ENCODE assay signal across 8 mouse cellular contexts in the genomic region with DNA sequence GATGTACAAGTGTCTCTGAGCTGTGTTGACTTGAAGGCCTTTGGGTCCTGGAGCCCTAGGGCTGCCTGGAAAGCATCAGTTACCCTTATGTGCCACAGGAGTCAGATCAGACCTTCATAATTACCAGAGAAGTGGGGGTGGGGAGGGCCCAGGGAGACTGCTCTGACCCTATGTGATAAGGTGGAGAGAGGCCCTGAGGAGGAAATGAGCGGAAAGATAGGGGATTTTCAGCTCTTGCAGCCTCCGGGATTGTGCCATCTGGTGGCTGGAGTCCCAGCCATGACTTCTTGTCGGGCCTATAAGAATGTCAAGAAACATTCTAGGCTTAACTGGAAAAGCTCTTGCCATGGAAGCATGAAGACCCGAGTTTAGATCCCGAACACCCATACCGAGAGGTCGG. TPM values are rescaled to one million over a fixed set of nuclear protein-coding genes. Genes with fewer than 3 reads are reported as not detected.
DNase-seq lines count a peak whose midpoint lies in the region; ATAC-seq and TF ChIP-seq lines count a peak whose summit lies in the region.

No protein-coding gene starts in this region.

- TF ChIP-seq CTCF in bone marrow, adult 2 months (IDR thresholded peaks at IDR 0.05; ENCODE audit: control insufficient read depth, insufficient read depth, low read length): peak; percentile 62
- peak; percentile 53; the same call in 1 of the 2 replicates for TF ChIP-seq CTCF in small intestine, adult 2 months (IDR thresholded peaks at IDR 0.05; ENCODE audit: extremely low read depth, insufficient read length, insufficient replicate concordance, low read depth, low read length)

- 77% methylated on average over 7 of the region's 7 CpGs for WGBS in kidney, embryonic 15.5 days
- 74% methylated on average over 7 of the region's 7 CpGs for whole genome bisulfite sequencing in kidney, embryonic 16.5 days
- 52% methylated on average over 7 of the region's 7 CpGs for WGBS in bone marrow, adult 2 months
- WGBS in intestine, embryonic 16.5 days: 73% methylated on average over 7 of the region's 7 CpGs
- 61% methylated on average over 7 of the region's 7 CpGs for WGBS in small intestine, adult 2 months
- 83% methylated on average over 7 of the region's 7 CpGs for WGBS in hindbrain, embryonic 13.5 days

- ATAC-seq in kidney, embryonic 15.5 days (replicated peaks; ENCODE audit: low FRiP score): peak; percentile 50; the same call in 1 of the 2 replicates
- no peak for ATAC-seq in kidney, embryonic 16.5 days (ENCODE audit: low FRiP score, low TSS enrichment)
- ATAC-seq in intestine, embryonic 16.5 days: peak; percentile 83
- no peak for ATAC-seq in hindbrain, embryonic 13.5 days (ENCODE audit: low FRiP score)

- H3K27me3 ChIP-seq in kidney, embryonic 15.5 days: no peaks in the 10 kb centered on the region
- no peaks in the 10 kb centered on the region for H3K27me3 ChIP-seq in kidney, embryonic 16.5 days (ENCODE audit: insufficient read depth, low read length)
- H3K27me3 ChIP-seq in intestine, embryonic 16.5 days (replicated peaks; ENCODE audit: control insufficient read depth, insufficient read depth, low read length): no peaks in the 10 kb centered on the region
- no peaks in the 10 kb centered on the region for H3K27me3 ChIP-seq in small intestine, adult 2 months (ENCODE audit: control insufficient read depth, insufficient read depth, low read length)
- H3K27me3 ChIP-seq in hindbrain, embryonic 13.5 days: no peaks in the 10 kb centered on the region

- TF ChIP-seq POLR2A in bone marrow, adult 2 months (IDR thresholded peaks at IDR 0.05; ENCODE audit: borderline replicate concordance, control insufficient read depth, low read depth, low read length): no peak
- no peak for TF ChIP-seq POLR2A in small intestine, adult 2 months (IDR thresholded peaks at IDR 0.05; ENCODE audit: low read depth, low read length)

- no peaks in the 10 kb centered on the region for H3K36me3 ChIP-seq in kidney, embryonic 15.5 days
- no peaks in the 10 kb centered on the region for H3K36me3 ChIP-seq in kidney, embryonic 16.5 days (ENCODE audit: insufficient read depth, low read length)
- H3K36me3 ChIP-seq in intestine, embryonic 16.5 days (ENCODE audit: control insufficient read depth, insufficient read depth, low read length): no peaks in the 10 kb centered on the region
- H3K36me3 ChIP-seq in small intestine, adult 2 months (ENCODE audit: control insufficient read depth, insufficient read depth, low read length): no peaks in the 10 kb centered on the region
- H3K36me3 ChIP-seq in hindbrain, embryonic 13.5 days: no peaks in the 10 kb centered on the region

- no peaks in the 10 kb centered on the region for H3K9me3 ChIP-seq in kidney, embryonic 15.5 days (replicated peaks)
- no peaks in the 10 kb centered on the region for H3K9me3 ChIP-seq in kidney, embryonic 16.5 days (ENCODE audit: low read length)
- H3K9me3 ChIP-seq in intestine, embryonic 16.5 days (ENCODE audit: control insufficient read depth, low read length): no peaks in the 10 kb centered on the region
- H3K9me3 ChIP-seq in hindbrain, embryonic 13.5 days: no peaks in the 10 kb centered on the region

- no peak overlapping the region for H3K4me2 ChIP-seq in kidney, embryonic 15.5 days
- no peak overlapping the region for H3K4me2 ChIP-seq in kidney, embryonic 16.5 days (replicated peaks; ENCODE audit: low read depth, low read length)
- no peak overlapping the region for H3K4me2 ChIP-seq in intestine, embryonic 16.5 days (ENCODE audit: low read depth, low read length)
- no peak overlapping the region for H3K4me2 ChIP-seq in hindbrain, embryonic 13.5 days

- no peak overlapping the region for H3K27ac ChIP-seq in kidney, embryonic 15.5 days
- H3K27ac ChIP-seq in kidney, embryonic 16.5 days (ENCODE audit: low read length): no peak overlapping the region
- H3K27ac ChIP-seq in bone marrow, adult 2 months (ENCODE audit: control insufficient read depth, insufficient read depth, low read depth, low read length, poor library complexity): no peak overlapping the region; the same call in 1 of the 2 replicates
- no peak overlapping the region for H3K27ac ChIP-seq in intestine, embryonic 16.5 days (ENCODE audit: low read length)
- H3K27ac ChIP-seq in small intestine, adult 2 months (ENCODE audit: insufficient read depth, low read depth, low read length): no peak overlapping the region
- H3K27ac ChIP-seq in hindbrain, embryonic 13.5 days: no peak overlapping the region

- H3K4me3 ChIP-seq in kidney, embryonic 15.5 days (replicated peaks): no peak overlapping the region
- no peak overlapping the region for H3K4me3 ChIP-seq in kidney, embryonic 16.5 days (ENCODE audit: low read length)
- H3K4me3 ChIP-seq in bone marrow, adult 2 months (replicated peaks; ENCODE audit: control insufficient read depth, low read depth, low read length): no peak overlapping the region
- H3K4me3 ChIP-seq in intestine, embryonic 16.5 days (ENCODE audit: low read length): no peak overlapping the region
- H3K4me3 ChIP-seq in small intestine, adult 2 months (ENCODE audit: low read depth, low read length): no peak overlapping the region
- H3K4me3 ChIP-seq in hindbrain, embryonic 13.5 days: no peak overlapping the region

- no peak for DNase-seq in urinary bladder, postnatal 25 days (ENCODE audit: low spot score)
- DNase-seq in layer of hippocampus, postnatal 25 days (ENCODE audit: extremely low spot score in 1 of 2, low spot score in 1 of 2): no peak

- H3K4me1 ChIP-seq in kidney, embryonic 15.5 days: no peaks in the 10 kb centered on the region
- no peaks in the 10 kb centered on the region for H3K4me1 ChIP-seq in kidney, embryonic 16.5 days (ENCODE audit: insufficient read depth, low read length)
- H3K4me1 ChIP-seq in bone marrow, adult 2 months (ENCODE audit: control insufficient read depth, insufficient read depth, low read length): peaks cover 3% of the 10 kb centered on the region
- H3K4me1 ChIP-seq in intestine, embryonic 16.5 days (ENCODE audit: control insufficient read depth, insufficient read depth, low read length): no peaks in the 10 kb centered on the region
- H3K4me1 ChIP-seq in small intestine, adult 2 months (ENCODE audit: control insufficient read depth, insufficient read depth, insufficient read length, low read length): no peaks in the 10 kb centered on the region
- H3K4me1 ChIP-seq in hindbrain, embryonic 13.5 days (replicated peaks): peaks cover 6% of the 10 kb centered on the region

- no peak overlapping the region for H3K9ac ChIP-seq in kidney, embryonic 15.5 days
- no peak overlapping the region for H3K9ac ChIP-seq in kidney, embryonic 16.5 days (replicated peaks; ENCODE audit: low read length)
- H3K9ac ChIP-seq in intestine, embryonic 16.5 days (ENCODE audit: low read depth, low read length): no peak overlapping the region
- no peak overlapping the region for H3K9ac ChIP-seq in hindbrain, embryonic 13.5 days

RNA-seq across cellular contexts. Expression of gene Tubb1, which starts 3.2 kb away (rescaled TPM):
- 1.6 and 2.6 TPM in 2 replicates for polyA plus RNA-seq in kidney, embryonic 15.5 days (2015; fragmentation: Nextera tagmentation; extraction: Ambion mirVana)
- 1.7 and 2.7 TPM in 2 replicates for polyA plus RNA-seq in kidney, embryonic 16.5 days (2015; fragmentation: Nextera tagmentation; extraction: Ambion mirVana)
- polyA plus RNA-seq in bone marrow, adult 2 months (2011; ENCODE audit: insufficient read depth, insufficient read length, low replicate concordance, missing spikeins): 36.1 and 60.9 TPM in 2 replicates
- polyA plus RNA-seq in intestine, embryonic 16.5 days (2015; fragmentation: Nextera tagmentation; extraction: Ambion mirVana): 1.1 and 1.4 TPM in 2 replicates
- not detected in 2 replicates for polyA plus RNA-seq in small intestine, adult 2 months (2012; rRNA removed)
- 1.0 and 1.9 TPM in 2 replicates for polyA plus RNA-seq in hindbrain, embryonic 13.5 days (2015; fragmentation: Nextera tagmentation; extraction: Ambion mirVana)
- total RNA-seq in layer of hippocampus, postnatal 25 days (2021): not detected

RNA-seq across cellular contexts. Expression of gene Atp5e, which starts 10.2 kb away (rescaled TPM):
- 849 and 854 TPM in 2 replicates for polyA plus RNA-seq in kidney, embryonic 15.5 days (2015; fragmentation: Nextera tagmentation; extraction: Ambion mirVana)
- 700 and 708 TPM in 2 replicates for polyA plus RNA-seq in kidney, embryonic 16.5 days (2015; fragmentation: Nextera tagmentation; extraction: Ambion mirVana)
- 214 and 278 TPM in 2 replicates for polyA plus RNA-seq in bone marrow, adult 2 months (2011; ENCODE audit: insufficient read depth, insufficient read length, low replicate concordance, missing spikeins)
- 775 and 798 TPM in 2 replicates for polyA plus RNA-seq in intestine, embryonic 16.5 days (2015; fragmentation: Nextera tagmentation; extraction: Ambion mirVana)
- 157 and 303 TPM in 2 replicates for polyA plus RNA-seq in small intestine, adult 2 months (2012; rRNA removed)
- polyA plus RNA-seq in hindbrain, embryonic 13.5 days (2015; fragmentation: Nextera tagmentation; extraction: Ambion mirVana): 832 and 843 TPM in 2 replicates
- 100 to 1,000 TPM; 285 to 333 TPM for total RNA-seq in layer of hippocampus, postnatal 25 days (2021)

RNA-seq across cellular contexts. Expression of gene Ctsz, which starts 14.8 kb away (rescaled TPM):
- 133 and 136 TPM in 2 replicates for polyA plus RNA-seq in kidney, embryonic 15.5 days (2015; fragmentation: Nextera tagmentation; extraction: Ambion mirVana)
- polyA plus RNA-seq in kidney, embryonic 16.5 days (2015; fragmentation: Nextera tagmentation; extraction: Ambion mirVana): 153 and 173 TPM in 2 replicates
- 68.9 and 112 TPM in 2 replicates for polyA plus RNA-seq in bone marrow, adult 2 months (2011; ENCODE audit: insufficient read depth, insufficient read length, low replicate concordance, missing spikeins)
- 381 and 448 TPM in 2 replicates for polyA plus RNA-seq in intestine, embryonic 16.5 days (2015; fragmentation: Nextera tagmentation; extraction: Ambion mirVana)
- polyA plus RNA-seq in small intestine, adult 2 months (2012; rRNA removed): 253 and 363 TPM in 2 replicates
- polyA plus RNA-seq in hindbrain, embryonic 13.5 days (2015; fragmentation: Nextera tagmentation; extraction: Ambion mirVana): 80.8 and 81.5 TPM in 2 replicates
- 10 to 100 TPM; 29.4 to 31.0 TPM for total RNA-seq in layer of hippocampus, postnatal 25 days (2021)

RNA-seq across cellular contexts. Expression of gene Prelid3b, which starts 19.2 kb away (rescaled TPM):
- 109 and 110 TPM in 2 replicates for polyA plus RNA-seq in kidney, embryonic 15.5 days (2015; fragmentation: Nextera tagmentation; extraction: Ambion mirVana)
- polyA plus RNA-seq in kidney, embryonic 16.5 days (2015; fragmentation: Nextera tagmentation; extraction: Ambion mirVana): 113 and 115 TPM in 2 replicates
- 46.1 and 55.5 TPM in 2 replicates for polyA plus RNA-seq in bone marrow, adult 2 months (2011; ENCODE audit: insufficient read depth, insufficient read length, low replicate concordance, missing spikeins)
- 119 and 134 TPM in 2 replicates for polyA plus RNA-seq in intestine, embryonic 16.5 days (2015; fragmentation: Nextera tagmentation; extraction: Ambion mirVana)
- polyA plus RNA-seq in small intestine, adult 2 months (2012; rRNA removed): 33.3 and 36.2 TPM in 2 replicates
- polyA plus RNA-seq in hindbrain, embryonic 13.5 days (2015; fragmentation: Nextera tagmentation; extraction: Ambion mirVana): 111 and 114 TPM in 2 replicates
- total RNA-seq in layer of hippocampus, postnatal 25 days (2021): 10 to 100 TPM; 36.5 to 42.5 TPM

RNA-seq across cellular contexts. Expression of gene Nelfcd, which starts 38.1 kb away (rescaled TPM):
- 112 and 130 TPM in 2 replicates for polyA plus RNA-seq in kidney, embryonic 15.5 days (2015; fragmentation: Nextera tagmentation; extraction: Ambion mirVana)
- 132 and 137 TPM in 2 replicates for polyA plus RNA-seq in kidney, embryonic 16.5 days (2015; fragmentation: Nextera tagmentation; extraction: Ambion mirVana)
- polyA plus RNA-seq in bone marrow, adult 2 months (2011; ENCODE audit: insufficient read depth, insufficient read length, low replicate concordance, missing spikeins): 46.3 and 55.9 TPM in 2 replicates
- polyA plus RNA-seq in intestine, embryonic 16.5 days (2015; fragmentation: Nextera tagmentation; extraction: Ambion mirVana): 72.5 and 81.3 TPM in 2 replicates
- polyA plus RNA-seq in small intestine, adult 2 months (2012; rRNA removed): 28.8 and 50.4 TPM in 2 replicates
- polyA plus RNA-seq in hindbrain, embryonic 13.5 days (2015; fragmentation: Nextera tagmentation; extraction: Ambion mirVana): 115 and 118 TPM in 2 replicates
- total RNA-seq in layer of hippocampus, postnatal 25 days (2021): 10 to 100 TPM; 49.0 to 49.6 TPM

Comparison
In these comparisons a context has a peak if more than half of its experiments do, and no peak if none do; other contexts are left out.
1. ATAC-seq: peak in kidney, embryonic 15.5 days (single experiment) and intestine, embryonic 16.5 days (single experiment); none in kidney, embryonic 16.5 days (single experiment) and hindbrain, embryonic 13.5 days (single experiment).
2. RNA of gene Tubb1, which starts 3.2 kb away (polyA plus RNA-seq): 36.1 to 60.9 TPM in bone marrow, adult 2 months; 1.7 to 2.7 TPM in kidney, embryonic 16.5 days, 1.6 to 2.6 TPM in kidney, embryonic 15.5 days, 1.0 to 1.9 TPM in hindbrain, embryonic 13.5 days, 1.1 to 1.4 TPM in intestine, embryonic 16.5 days and not detected in small intestine, adult 2 months; every median in the first group is over 10 times any median in the second.